Mouse (Mus musculus): ENCODE data around the gene Ttll8.

Ttll8 gene

GRCm38 (mm10) chr15:88954368-88955072 lies at the start of gene Ttll8:
Gene Ttll8 (minus strand): TSS chr15:88954418.
- in situ Hi-C loops (cut with MboI): no loop called here

- in situ Hi-C loops (cut with MboI): no loop called here
Observed at GRCm38 (mm10) chr15:89001245-89001644, 47.0 kb upstream of the Ttll8 start.

GRCm38 (mm10) chr15:89000367-89000766 lies 46.1 kb upstream of the Ttll8 start:
- in situ Hi-C loops (cut with MboI): no loop called here

- in situ Hi-C loops (cut with MboI): no loop called here
Observed at GRCm38 (mm10) chr15:88999124-88999523, 44.9 kb upstream of the Ttll8 start.

GRCm38 (mm10) chr15:88998636-88999035 lies 44.4 kb upstream of the Ttll8 start:
- in situ Hi-C loops (cut with MboI): no loop called here

- in situ Hi-C loops (cut with MboI): no loop called here
Observed at GRCm38 (mm10) chr15:88989236-88989635, 35.0 kb upstream of the Ttll8 start.

- in situ Hi-C loops (cut with MboI): no loop called here
Observed at GRCm38 (mm10) chr15:88982534-88983079, 28.4 kb upstream of the Ttll8 start, which contains the start of gene Mov10l1. Gene Mov10l1 (plus strand): TSS chr15:88982909.

GRCm38 (mm10) chr15:88979138-88979446 lies 24.9 kb upstream of the Ttll8 start:
- in situ Hi-C loops (cut with MboI): no loop called here

- in situ Hi-C loops (cut with MboI): no loop called here
Observed at GRCm38 (mm10) chr15:88978281-88979137, 24.3 kb upstream of the Ttll8 start, which contains the start of gene Mlc1. Gene Mlc1 (minus strand): TSS chr15:88979007.

GRCm38 (mm10) chr15:88972300-88972699 lies 18.1 kb upstream of the Ttll8 start:
- in situ Hi-C loops (cut with MboI): no loop called here

- in situ Hi-C loops (cut with MboI): no loop called here
Observed at GRCm38 (mm10) chr15:88964070-88964578, 9.9 kb upstream of the Ttll8 start.

GRCm38 (mm10) chr15:88957522-88957921 lies 3.3 kb upstream of the Ttll8 start:
- in situ Hi-C loops (cut with MboI): no loop called here

GRCm38 (mm10) chr15:88955342-88955741 lies 1.1 kb upstream of the Ttll8 start:
- in situ Hi-C loops (cut with MboI): no loop called here

GRCm38 (mm10) chr15:88951246-88951645 lies 3.0 kb downstream of the Ttll8 start:
- in situ Hi-C loops (cut with MboI): no loop called here

- in situ Hi-C loops (cut with MboI): no loop called here
Observed at GRCm38 (mm10) chr15:88946851-88947250, 7.4 kb downstream of the Ttll8 start.

GRCm38 (mm10) chr15:88943896-88944551 lies 10.2 kb downstream of the Ttll8 start:
- in situ Hi-C loops (cut with MboI): no loop called here

- in situ Hi-C loops (cut with MboI): no loop called here
Observed at GRCm38 (mm10) chr15:88942783-88943182, 11.4 kb downstream of the Ttll8 start.

GRCm38 (mm10) chr15:88937291-88937650 lies 16.9 kb downstream of the Ttll8 start:
- in situ Hi-C loops (cut with MboI): no loop called here

- in situ Hi-C loops (cut with MboI): no loop called here
Observed at GRCm38 (mm10) chr15:88936619-88937290, 17.5 kb downstream of the Ttll8 start.

- in situ Hi-C loops (cut with MboI): no loop called here
Observed at GRCm38 (mm10) chr15:88934141-88934540, 20.1 kb downstream of the Ttll8 start.

- in situ Hi-C loops (cut with MboI): no loop called here
Observed at GRCm38 (mm10) chr15:88932667-88933066, 21.6 kb downstream of the Ttll8 start.

- in situ Hi-C loops (cut with MboI): no loop called here
Observed at GRCm38 (mm10) chr15:88921992-88922310, 32.3 kb downstream of the Ttll8 start.
